Mouse (Mus musculus): ENCODE measurements around the gene Cryzl2. TPM values are rescaled to one million over a fixed set of nuclear protein-coding genes. Genes with fewer than 3 reads are reported as not detected.
A peak's percentile ranks its signal among the peaks of the same experiment; 100 is the strongest.

Gene Cryzl2
- polyA plus RNA-seq, 1 experiment from 2014 or later: 6.6 TPM

GRCm38 (mm10) chr1:157426933-157427332 lies 31.4 kb upstream of the Cryzl2 start:
- no peaks in the 10 kb centered on the region for H3K36me3 ChIP-seq (ENCODE audit: poor library complexity, severe bottlenecking)
- 65% methylated on average over 1 of the region's 1 CpGs for WGBS

GRCm38 (mm10) chr1:157427604-157428003 lies 30.8 kb upstream of the Cryzl2 start:
- Histone ChIP-seq H3K36me3 (ENCODE audit: poor library complexity, severe bottlenecking) (no peaks in the 10 kb centered on the region), H3K4me1 (peaks cover 9% of the 10 kb centered on the region), H3K4me3 (no peak overlapping the region), H3K27ac (no peak overlapping the region), H3K9ac (no peak overlapping the region), H3K27me3 (no peaks in the 10 kb centered on the region), H3K9me3 (replicated peaks) (no peaks in the 10 kb centered on the region), H3K4me2 (no peak overlapping the region)
- 93% methylated on average over 4 of the region's 4 CpGs for WGBS
- ATAC-seq: no peak

More at GRCm38 (mm10) chr1:157426933-157427332, 31.4 kb upstream of the Cryzl2 start:
- Histone ChIP-seq H3K4me3 (no peak overlapping the region), H3K9ac (no peak overlapping the region), H3K4me1 (peaks cover 9% of the 10 kb centered on the region), H3K4me2 (no peak overlapping the region), H3K9me3 (replicated peaks) (no peaks in the 10 kb centered on the region), H3K27me3 (no peaks in the 10 kb centered on the region), H3K27ac (no peak overlapping the region)
- ATAC-seq: no peak

GRCm38 (mm10) chr1:157428366-157428765 lies 30.0 kb upstream of the Cryzl2 start:
- H3K36me3 ChIP-seq (ENCODE audit: poor library complexity, severe bottlenecking): no peaks in the 10 kb centered on the region
- no peak overlapping the region for H3K27ac ChIP-seq
- H3K4me2 ChIP-seq: no peak overlapping the region
- 92% methylated on average over 3 of the region's 3 CpGs for WGBS
- H3K27me3 ChIP-seq: no peaks in the 10 kb centered on the region
- H3K4me1 ChIP-seq: peaks cover 9% of the 10 kb centered on the region
- no peaks in the 10 kb centered on the region for H3K9me3 ChIP-seq (replicated peaks)
- no peak overlapping the region for H3K4me3 ChIP-seq
- H3K9ac ChIP-seq: no peak overlapping the region
- no peak for ATAC-seq

- H3K27ac ChIP-seq: no peak overlapping the region
- H3K4me1 ChIP-seq: no peaks in the 10 kb centered on the region
- 43% methylated on average over 3 of the region's 3 CpGs for WGBS
- no peak overlapping the region for H3K4me3 ChIP-seq
- H3K36me3 ChIP-seq (ENCODE audit: poor library complexity, severe bottlenecking): no peaks in the 10 kb centered on the region
- no peaks in the 10 kb centered on the region for H3K27me3 ChIP-seq
- no peak overlapping the region for H3K4me2 ChIP-seq
- H3K9me3 ChIP-seq (replicated peaks): no peaks in the 10 kb centered on the region
- ATAC-seq: no peak
- no peak overlapping the region for H3K9ac ChIP-seq
Observed at GRCm38 (mm10) chr1:157433316-157433715, 25.1 kb upstream of the Cryzl2 start.

- 91% methylated on average over 4 of the region's 4 CpGs for WGBS
- Histone ChIP-seq H3K9ac (no peak overlapping the region), H3K4me2 (no peak overlapping the region), H3K4me1 (peaks cover 5% of the 10 kb centered on the region), H3K27me3 (no peaks in the 10 kb centered on the region), H3K27ac (no peak overlapping the region), H3K9me3 (replicated peaks) (no peaks in the 10 kb centered on the region), H3K4me3 (no peak overlapping the region), H3K36me3 (ENCODE audit: poor library complexity, severe bottlenecking) (no peaks in the 10 kb centered on the region)
- no peak for ATAC-seq
Observed at GRCm38 (mm10) chr1:157434404-157434803, 24.0 kb upstream of the Cryzl2 start.

- Histone ChIP-seq H3K4me3 (no peak overlapping the region), H3K9ac (no peak overlapping the region), H3K4me1 (peaks cover 20% of the 10 kb centered on the region), H3K9me3 (replicated peaks) (no peaks in the 10 kb centered on the region), H3K36me3 (ENCODE audit: poor library complexity, severe bottlenecking) (no peaks in the 10 kb centered on the region), H3K27ac (no peak overlapping the region), H3K4me2 (no peak overlapping the region), H3K27me3 (no peaks in the 10 kb centered on the region)
- WGBS: 97% methylated on average over 6 of the region's 6 CpGs
- ATAC-seq: no peak
Observed at GRCm38 (mm10) chr1:157435926-157436325, 22.5 kb upstream of the Cryzl2 start.

- Histone ChIP-seq H3K9ac (no peak overlapping the region), H3K27ac (no peak overlapping the region), H3K36me3 (ENCODE audit: poor library complexity, severe bottlenecking) (no peaks in the 10 kb centered on the region), H3K4me2 (no peak overlapping the region), H3K4me1 (peaks cover 38% of the 10 kb centered on the region), H3K27me3 (no peaks in the 10 kb centered on the region), H3K9me3 (replicated peaks) (no peaks in the 10 kb centered on the region), H3K4me3 (no peak overlapping the region)
- 96% methylated on average over 2 of the region's 2 CpGs for WGBS
- ATAC-seq: no peak
Observed at GRCm38 (mm10) chr1:157438290-157438689, 20.1 kb upstream of the Cryzl2 start.

- no peak for ATAC-seq
- WGBS: 75% methylated on average over 4 of the region's 4 CpGs
- Histone ChIP-seq H3K9ac (no peak overlapping the region), H3K36me3 (ENCODE audit: poor library complexity, severe bottlenecking) (no peaks in the 10 kb centered on the region), H3K4me3 (no peak overlapping the region), H3K27ac (peak overlapping the region; percentile 81; the same call in 1 of the 2 replicates), H3K4me1 (peaks cover 47% of the 10 kb centered on the region), H3K4me2 (no peak overlapping the region), H3K27me3 (no peaks in the 10 kb centered on the region), H3K9me3 (replicated peaks) (no peaks in the 10 kb centered on the region)
Observed at GRCm38 (mm10) chr1:157439101-157439500, 19.3 kb upstream of the Cryzl2 start.

- peak; percentile 83 for ATAC-seq
- H3K4me3 ChIP-seq: 0 out of 2 replicates have a peak overlapping the region, but pooled peaks have one; percentile 16
- H3K4me2 ChIP-seq: peak overlapping the region; percentile 46
- under 1% methylated on average over 14 of the region's 14 CpGs for WGBS
- peaks cover 56% of the 10 kb centered on the region for H3K4me1 ChIP-seq
- no peaks in the 10 kb centered on the region for H3K27me3 ChIP-seq
- no peaks in the 10 kb centered on the region for H3K36me3 ChIP-seq (ENCODE audit: poor library complexity, severe bottlenecking)
- H3K27ac ChIP-seq: peak overlapping the region; percentile 81
- H3K9ac ChIP-seq: no peak overlapping the region
- H3K9me3 ChIP-seq (replicated peaks): no peaks in the 10 kb centered on the region
Observed at GRCm38 (mm10) chr1:157439973-157440641, 18.3 kb upstream of the Cryzl2 start.

- H3K4me1 ChIP-seq: peaks cover 81% of the 10 kb centered on the region
- 0 out of 2 replicates have a peak overlapping the region, but pooled peaks have one; percentile 6 for H3K9ac ChIP-seq
- WGBS: 10% methylated on average over 14 of the region's 14 CpGs
- no peaks in the 10 kb centered on the region for H3K36me3 ChIP-seq (ENCODE audit: poor library complexity, severe bottlenecking)
- no peak for ATAC-seq
- H3K4me2 ChIP-seq: peak overlapping the region; percentile 32
- no peaks in the 10 kb centered on the region for H3K9me3 ChIP-seq (replicated peaks)
- no peak overlapping the region for H3K4me3 ChIP-seq
- peak overlapping the region; percentile 33; the same call in 1 of the 2 replicates for H3K27ac ChIP-seq
- H3K27me3 ChIP-seq: no peaks in the 10 kb centered on the region
Observed at GRCm38 (mm10) chr1:157443026-157443722, 15.2 kb upstream of the Cryzl2 start.

- Histone ChIP-seq H3K4me3 (no peak overlapping the region), H3K9ac (0 out of 2 replicates have a peak overlapping the region, but pooled peaks have one; percentile 6), H3K4me1 (peaks cover 89% of the 10 kb centered on the region), H3K9me3 (replicated peaks) (no peaks in the 10 kb centered on the region), H3K27me3 (no peaks in the 10 kb centered on the region), H3K27ac (peak overlapping the region; percentile 44; the same call in 1 of the 2 replicates), H3K36me3 (ENCODE audit: poor library complexity, severe bottlenecking) (no peaks in the 10 kb centered on the region), H3K4me2 (peak overlapping the region; percentile 32)
- ATAC-seq: no peak
- 9% methylated on average over 19 of the region's 19 CpGs for WGBS
Observed at GRCm38 (mm10) chr1:157443723-157444561, 14.4 kb upstream of the Cryzl2 start.

Data from forebrain, embryonic 13.5 days (tissue).